7 mouse cellular contexts compared by ENCODE assay signal in genomic region chr11:88114871-88115301, GRCm38 (mm10). TPM values are rescaled to one million over a fixed set of nuclear protein-coding genes. Genes with fewer than 3 reads are reported as not detected.
DNase-seq lines count a peak whose midpoint lies in the region; ATAC-seq and TF ChIP-seq lines count a peak whose summit lies in the region.

No protein-coding gene starts in this region.

- no peaks in the 10 kb centered on the region for H3K9me3 ChIP-seq in embryonic facial prominence, embryonic 13.5 days
- no peaks in the 10 kb centered on the region for H3K9me3 ChIP-seq in heart, embryonic 16.5 days (replicated peaks; ENCODE audit: control insufficient read depth, low read length)
- H3K9me3 ChIP-seq in kidney, postnatal 0 days (replicated peaks; ENCODE audit: low read length) = no peaks in the 10 kb centered on the region
- H3K9me3 ChIP-seq in midbrain, embryonic 10.5 days (replicated peaks) = no peaks in the 10 kb centered on the region

- no peak for ATAC-seq in embryonic facial prominence, embryonic 13.5 days (ENCODE audit: insufficient number of reproducible peaks, insufficient read depth, low FRiP score, low TSS enrichment, low read depth)
- ATAC-seq in heart, embryonic 16.5 days (replicated peaks; ENCODE audit: extremely low read depth, insufficient read depth, low FRiP score) = peak; percentile 30
- ATAC-seq in kidney, postnatal 0 days (replicated peaks; ENCODE audit: low FRiP score, low read depth) = peak; percentile 34

- H3K4me3 ChIP-seq in bone marrow macrophage, adult 2 months (ENCODE audit: insufficient read depth, low read length) = no peak overlapping the region
- no peak overlapping the region for H3K4me3 ChIP-seq in embryonic facial prominence, embryonic 13.5 days
- no peak overlapping the region for H3K4me3 ChIP-seq in heart, embryonic 16.5 days (ENCODE audit: low read length)
- no peak overlapping the region for H3K4me3 ChIP-seq in kidney, postnatal 0 days (replicated peaks; ENCODE audit: low read depth, low read length)
- no peak overlapping the region for H3K4me3 ChIP-seq in midbrain, embryonic 10.5 days

- 28% methylated on average over 8 of the region's 8 CpGs for WGBS in embryonic facial prominence, embryonic 13.5 days
- WGBS in heart, embryonic 16.5 days = 10% methylated on average over 8 of the region's 8 CpGs
- 18% methylated on average over 8 of the region's 8 CpGs for WGBS in kidney, postnatal 0 days
- WGBS in midbrain, embryonic 10.5 days = 63% methylated on average over 8 of the region's 8 CpGs

- peaks cover 65% of the 10 kb centered on the region for H3K4me1 ChIP-seq in bone marrow macrophage, adult 2 months (ENCODE audit: control insufficient read depth, insufficient read depth, low read length)
- peaks cover 70% of the 10 kb centered on the region for H3K4me1 ChIP-seq in embryonic facial prominence, embryonic 13.5 days
- peaks cover 77% of the 10 kb centered on the region for H3K4me1 ChIP-seq in heart, embryonic 16.5 days (ENCODE audit: control insufficient read depth, insufficient read depth, low read length)
- H3K4me1 ChIP-seq in kidney, postnatal 0 days (replicated peaks; ENCODE audit: insufficient read depth, low read length) = peaks cover 49% of the 10 kb centered on the region
- H3K4me1 ChIP-seq in midbrain, embryonic 10.5 days = peaks cover 94% of the 10 kb centered on the region

- no peaks in the 10 kb centered on the region for H3K36me3 ChIP-seq in embryonic facial prominence, embryonic 13.5 days
- H3K36me3 ChIP-seq in heart, embryonic 16.5 days (ENCODE audit: control insufficient read depth, insufficient read depth) = no peaks in the 10 kb centered on the region
- H3K36me3 ChIP-seq in kidney, postnatal 0 days (ENCODE audit: insufficient read depth, low read length) = no peaks in the 10 kb centered on the region
- no peaks in the 10 kb centered on the region for H3K36me3 ChIP-seq in midbrain, embryonic 10.5 days

- no peak overlapping the region for H3K27ac ChIP-seq in bone marrow macrophage, adult 2 months (ENCODE audit: insufficient read depth, low read depth, low read length)
- H3K27ac ChIP-seq in embryonic facial prominence, embryonic 13.5 days = no peak overlapping the region
- H3K27ac ChIP-seq in heart, embryonic 16.5 days (ENCODE audit: low read length) = peak overlapping the region; percentile 92
- H3K27ac ChIP-seq in kidney, postnatal 0 days = peak overlapping the region; percentile 77
- H3K27ac ChIP-seq in midbrain, embryonic 10.5 days (replicated peaks) = peak overlapping the region; percentile 96

- no peak overlapping the region for H3K4me2 ChIP-seq in embryonic facial prominence, embryonic 13.5 days
- H3K4me2 ChIP-seq in heart, embryonic 16.5 days (ENCODE audit: low read depth, low read length) = peak overlapping the region; percentile 44
- no peak overlapping the region for H3K4me2 ChIP-seq in kidney, postnatal 0 days (ENCODE audit: low read length)

- TF ChIP-seq CTCF in bone marrow macrophage, adult 2 months (IDR thresholded peaks at IDR 0.05; ENCODE audit: low read depth, low read length) = peak; percentile 28; the same call in 1 of the 2 replicates
- TF ChIP-seq CTCF in kidney, postnatal 0 days (IDR thresholded peaks at IDR 0.05; ENCODE audit: low read depth) = no peak

- no peaks in the 10 kb centered on the region for H3K27me3 ChIP-seq in embryonic facial prominence, embryonic 13.5 days
- H3K27me3 ChIP-seq in heart, embryonic 16.5 days (ENCODE audit: control insufficient read depth, insufficient read depth, low read length) = no peaks in the 10 kb centered on the region
- no peaks in the 10 kb centered on the region for H3K27me3 ChIP-seq in kidney, postnatal 0 days (ENCODE audit: insufficient read depth, low read length)
- H3K27me3 ChIP-seq in midbrain, embryonic 10.5 days (ENCODE audit: low read depth, poor library complexity, severe bottlenecking) = no peaks in the 10 kb centered on the region

- H3K9ac ChIP-seq in embryonic facial prominence, embryonic 13.5 days = 0 out of 2 replicates have a peak overlapping the region, but pooled peaks have one; percentile 21
- H3K9ac ChIP-seq in heart, embryonic 16.5 days (ENCODE audit: low read length) = peak overlapping the region; percentile 47
- 0 out of 2 replicates have a peak overlapping the region, but pooled peaks have one; percentile 31 for H3K9ac ChIP-seq in kidney, postnatal 0 days (ENCODE audit: low read depth, low read length)

- TF ChIP-seq POLR2A in bone marrow macrophage, adult 2 months (IDR thresholded peaks at IDR 0.05; ENCODE audit: borderline replicate concordance, low read depth, low read length) = no peak

- DNase-seq in kidney, postnatal 0 days (ENCODE audit: low spot score) = peak; percentile 73
- DNase-seq in midbrain, embryonic 10.5 days (ENCODE audit: low spot score) = no peak
- peak; percentile 33 for DNase-seq in thymus, postnatal 4 days
- no peak for DNase-seq in left cerebral cortex, adult 9 months (ENCODE audit: low spot score in 2 of 2)

RNA-seq across cellular contexts. Expression of gene Cuedc1, which starts 17.0 kb away (rescaled TPM):
- polyA plus RNA-seq in bone marrow macrophage, adult 2 months (2012; ENCODE audit: insufficient read depth, insufficient read length, missing spikeins) = 9.7 and 13.1 TPM in 2 replicates
- polyA plus RNA-seq in embryonic facial prominence, embryonic 13.5 days (2015; fragmentation: Nextera tagmentation; extraction: Ambion mirVana) = 34.9 and 40.3 TPM in 2 replicates
- polyA plus RNA-seq in heart, embryonic 16.5 days (2015; fragmentation: Nextera tagmentation; extraction: Ambion mirVana) = 15.2 and 17.6 TPM in 2 replicates
- 16.4 and 19.4 TPM in 2 replicates for polyA plus RNA-seq in kidney, postnatal 0 days (2015; fragmentation: Nextera tagmentation; extraction: Ambion mirVana)
- 26.4 and 27.2 TPM in 2 replicates for polyA plus RNA-seq in midbrain, embryonic 10.5 days (2016; fragmentation: Nextera tagmentation; extraction: Ambion mirVana)

RNA-seq across cellular contexts. Expression of gene Vezf1, which starts 46.8 kb away (rescaled TPM):
- 25.1 and 29.7 TPM in 2 replicates for polyA plus RNA-seq in bone marrow macrophage, adult 2 months (2012; ENCODE audit: insufficient read depth, insufficient read length, missing spikeins)
- polyA plus RNA-seq in embryonic facial prominence, embryonic 13.5 days (2015; fragmentation: Nextera tagmentation; extraction: Ambion mirVana) = 43.1 and 47.0 TPM in 2 replicates
- polyA plus RNA-seq in heart, embryonic 16.5 days (2015; fragmentation: Nextera tagmentation; extraction: Ambion mirVana) = 22.3 and 24.3 TPM in 2 replicates
- 38.8 and 39.8 TPM in 2 replicates for polyA plus RNA-seq in kidney, postnatal 0 days (2015; fragmentation: Nextera tagmentation; extraction: Ambion mirVana)
- 70.5 and 73.9 TPM in 2 replicates for polyA plus RNA-seq in midbrain, embryonic 10.5 days (2016; fragmentation: Nextera tagmentation; extraction: Ambion mirVana)

Comparison
In these comparisons a context has a peak if more than half of its experiments do, and no peak if none do; other contexts are left out.
1. H3K27ac ChIP-seq: peak in heart, embryonic 16.5 days (single experiment), kidney, postnatal 0 days (single experiment) and midbrain, embryonic 10.5 days (single experiment); none in bone marrow macrophage, adult 2 months (single experiment) and embryonic facial prominence, embryonic 13.5 days (single experiment).
2. DNase-seq: peak in kidney, postnatal 0 days (single experiment) and thymus, postnatal 4 days (single experiment); none in midbrain, embryonic 10.5 days (single experiment) and left cerebral cortex, adult 9 months (0 of 2).
3. Peak in every context shown above with its lines, with median percentiles within 50 percentile points of each other: H3K9ac ChIP-seq.